Mouse (Mus musculus) hindbrain, embryonic 12.5 days (tissue): ENCODE measurements at regions not wholly inside any gene's neighbourhood (a gene's known extent, or its start where the extent isn't known, plus 50 kb on each side); places are given as distances from the start of the nearest gene placed in this dataset.

Experiments
- ATAC-seq: fragments of 200-750 bp; cut with Nextera tagmentation; 2 replicates; pipeline ENCODE4 v1.8.0; 2017; ENCODE audit warnings: moderate TSS enrichment; ENCODE audit not compliant: low FRiP score
- H3K27ac ChIP-seq: fragments of 300-500 bp; sonication (generic); 2 replicates; pipeline ENCODE4 v1.5.1; 2016; ENCODE audit warnings: mild to moderate bottlenecking
- H3K27me3 ChIP-seq: fragments of 300-500 bp; sonication (generic); 2 replicates; pipeline ENCODE4 v1.6.1; 2016; ENCODE audit warnings: mild to moderate bottlenecking
- H3K36me3 ChIP-seq: fragments of 300-500 bp; sonication (generic); 2 replicates; pipeline ENCODE4 v1.6.1; 2016; ENCODE audit warnings: mild to moderate bottlenecking
- H3K4me1 ChIP-seq: fragments of 300-500 bp; sonication (generic); 2 replicates; pipeline ENCODE4 v1.6.1; 2016
- H3K4me2 ChIP-seq: fragments of 300-500 bp; sonication (generic); replicated peaks from 2 replicates; pipeline ENCODE4 v1.6.1; 2016; ENCODE audit warnings: mild to moderate bottlenecking
- H3K4me3 ChIP-seq: fragments of 300-500 bp; sonication (generic); 2 replicates; pipeline ENCODE4 v1.5.1; 2016; ENCODE audit warnings: mild to moderate bottlenecking
- H3K9ac ChIP-seq: fragments of 300-500 bp; sonication (generic); 2 replicates; pipeline ENCODE4 v1.6.1; 2016; ENCODE audit warnings: mild to moderate bottlenecking, moderate library complexity
- H3K9me3 ChIP-seq: fragments of 300-500 bp; sonication (generic); replicated peaks from 2 replicates; pipeline ENCODE4 v1.6.1; 2016; ENCODE audit warnings: mild to moderate bottlenecking
- WGBS: fragments of 180-500 bp; shearing (Covaris S2); methylation state at CpG from one replicate; pipeline ENCODE4 v1.1.7; 2016; 5-methylcytosine and 5-hydroxymethylcytosine counted together

GRCm38 (mm10) chr14:72371702-72372277 lies 119.8 kb downstream of the Gm9195 start:
- Histone ChIP-seq H3K9me3 (no peaks in the 10 kb centered on the region), H3K4me3 (no peak overlapping the region), H3K4me2 (peak overlapping the region; percentile 14; the same call in 1 of the 2 replicates), H3K4me1 (0 out of 2 replicates have a peak, but pooled peaks cover 2% of the 10 kb centered on the region), H3K27ac (no peak overlapping the region), H3K27me3 (0 out of 2 replicates have a peak, but pooled peaks cover 2% of the 10 kb centered on the region), H3K36me3 (no peaks in the 10 kb centered on the region), H3K9ac (no peak overlapping the region)
- peak; percentile 58; the same call in 1 of the 2 replicates for ATAC-seq
- WGBS: 9% methylated on average over 10 of the region's 10 CpGs

GRCm38 (mm10) chr14:72360829-72361520 lies 130.7 kb downstream of the Gm9195 start:
- Histone ChIP-seq H3K9ac (no peak overlapping the region), H3K9me3 (no peaks in the 10 kb centered on the region), H3K4me2 (no peak overlapping the region), H3K27ac (no peak overlapping the region), H3K36me3 (no peaks in the 10 kb centered on the region), H3K4me1 (no peaks in the 10 kb centered on the region), H3K4me3 (no peak overlapping the region), H3K27me3 (no peaks in the 10 kb centered on the region)
- no peak for ATAC-seq
- 77% methylated on average over 4 of the region's 4 CpGs for whole genome bisulfite sequencing

GRCm38 (mm10) chr14:72360181-72360580 lies 131.5 kb downstream of the Gm9195 start:
- Histone ChIP-seq H3K9ac (no peak overlapping the region), H3K4me1 (no peaks in the 10 kb centered on the region), H3K9me3 (no peaks in the 10 kb centered on the region), H3K36me3 (no peaks in the 10 kb centered on the region), H3K4me3 (no peak overlapping the region), H3K27ac (no peak overlapping the region), H3K4me2 (no peak overlapping the region), H3K27me3 (no peaks in the 10 kb centered on the region)
- WGBS: 87% methylated on average over 7 of the region's 7 CpGs
- no peak for ATAC-seq

- no peak overlapping the region for H3K9ac ChIP-seq
- H3K36me3 ChIP-seq: no peaks in the 10 kb centered on the region
- H3K27ac ChIP-seq: no peak overlapping the region
- no peak overlapping the region for H3K4me3 ChIP-seq
- H3K9me3 ChIP-seq: no peaks in the 10 kb centered on the region
- H3K27me3 ChIP-seq: no peaks in the 10 kb centered on the region
- WGBS: 89% methylated on average over 3 of the region's 3 CpGs
- ATAC-seq: no peak
- H3K4me1 ChIP-seq: no peaks in the 10 kb centered on the region
- no peak overlapping the region for H3K4me2 ChIP-seq
These were observed 133.7 kb downstream of the Gm9195 start for GRCm38 (mm10) chr14:72357915-72358314.

GRCm38 (mm10) chr14:72342181-72342580 lies 149.5 kb downstream of the Gm9195 start:
- no peaks in the 10 kb centered on the region for H3K9me3 ChIP-seq
- no peak overlapping the region for H3K9ac ChIP-seq
- 0 out of 2 replicates have a peak, but pooled peaks cover 2% of the 10 kb centered on the region for H3K4me1 ChIP-seq
- no peak overlapping the region for H3K4me2 ChIP-seq
- H3K4me3 ChIP-seq: no peak overlapping the region
- ATAC-seq: no peak
- H3K27me3 ChIP-seq: no peaks in the 10 kb centered on the region
- WGBS: 65% methylated on average over 5 of the region's 5 CpGs
- H3K36me3 ChIP-seq: no peaks in the 10 kb centered on the region
- no peak overlapping the region for H3K27ac ChIP-seq

GRCm38 (mm10) chr14:72341590-72342154 lies 150.0 kb downstream of the Gm9195 start:
- no peak for ATAC-seq
- Histone ChIP-seq H3K4me3 (no peak overlapping the region), H3K27me3 (no peaks in the 10 kb centered on the region), H3K9me3 (no peaks in the 10 kb centered on the region), H3K27ac (no peak overlapping the region), H3K4me2 (no peak overlapping the region), H3K9ac (no peak overlapping the region), H3K36me3 (no peaks in the 10 kb centered on the region), H3K4me1 (0 out of 2 replicates have a peak, but pooled peaks cover 2% of the 10 kb centered on the region)
- WGBS: 65% methylated on average over 14 of the region's 14 CpGs

GRCm38 (mm10) chr14:72338046-72338445 lies 153.6 kb downstream of the Gm9195 start:
- Histone ChIP-seq H3K9ac (no peak overlapping the region), H3K4me2 (no peak overlapping the region), H3K27me3 (no peaks in the 10 kb centered on the region), H3K9me3 (no peaks in the 10 kb centered on the region), H3K4me1 (0 out of 2 replicates have a peak, but pooled peaks cover 2% of the 10 kb centered on the region), H3K4me3 (no peak overlapping the region), H3K27ac (no peak overlapping the region), H3K36me3 (no peaks in the 10 kb centered on the region)
- WGBS: 86% methylated on average over 1 of the region's 1 CpGs
- ATAC-seq: no peak

GRCm38 (mm10) chr14:72303856-72304255 lies 187.8 kb downstream of the Gm9195 start:
- H3K27me3 ChIP-seq: no peaks in the 10 kb centered on the region
- H3K4me1 ChIP-seq: no peaks in the 10 kb centered on the region
- H3K9me3 ChIP-seq: no peaks in the 10 kb centered on the region
- H3K4me3 ChIP-seq: no peak overlapping the region
- H3K9ac ChIP-seq: no peak overlapping the region
- H3K27ac ChIP-seq: no peak overlapping the region
- no peak overlapping the region for H3K4me2 ChIP-seq
- no peaks in the 10 kb centered on the region for H3K36me3 ChIP-seq
- no peak for ATAC-seq

GRCm38 (mm10) chr14:72300026-72300425 lies 191.6 kb downstream of the Gm9195 start:
- H3K4me2 ChIP-seq: no peak overlapping the region
- no peak overlapping the region for H3K9ac ChIP-seq
- H3K4me1 ChIP-seq: no peaks in the 10 kb centered on the region
- H3K36me3 ChIP-seq: no peaks in the 10 kb centered on the region
- no peaks in the 10 kb centered on the region for H3K27me3 ChIP-seq
- no peak for ATAC-seq
- no peak overlapping the region for H3K4me3 ChIP-seq
- 77% methylated on average over 1 of the region's 1 CpGs for WGBS
- H3K9me3 ChIP-seq: no peaks in the 10 kb centered on the region
- H3K27ac ChIP-seq: no peak overlapping the region

GRCm38 (mm10) chr14:72294631-72295030 lies 197.0 kb downstream of the Gm9195 start:
- H3K4me3 ChIP-seq: no peak overlapping the region
- H3K9me3 ChIP-seq: no peaks in the 10 kb centered on the region
- no peak overlapping the region for H3K9ac ChIP-seq
- H3K27ac ChIP-seq: no peak overlapping the region
- no peaks in the 10 kb centered on the region for H3K36me3 ChIP-seq
- no peaks in the 10 kb centered on the region for H3K27me3 ChIP-seq
- H3K4me2 ChIP-seq: no peak overlapping the region
- peaks cover 2% of the 10 kb centered on the region; the same call in 1 of the 2 replicates for H3K4me1 ChIP-seq
- WGBS: 28% methylated on average over 6 of the region's 6 CpGs
- ATAC-seq: no peak

- Histone ChIP-seq H3K36me3 (no peaks in the 10 kb centered on the region), H3K4me3 (no peak overlapping the region), H3K4me1 (peaks cover 2% of the 10 kb centered on the region; the same call in 1 of the 2 replicates), H3K4me2 (no peak overlapping the region), H3K9ac (no peak overlapping the region), H3K9me3 (no peaks in the 10 kb centered on the region), H3K27ac (no peak overlapping the region), H3K27me3 (no peaks in the 10 kb centered on the region)
- no peak; the same call in 1 of the 2 replicates for ATAC-seq
- 61% methylated on average over 9 of the region's 9 CpGs for WGBS
These were observed 197.8 kb downstream of the Gm9195 start for GRCm38 (mm10) chr14:72293677-72294387.

GRCm38 (mm10) chr14:72292656-72293299 lies 198.9 kb downstream of the Gm9195 start:
- no peaks in the 10 kb centered on the region for H3K36me3 ChIP-seq
- no peak overlapping the region for H3K4me2 ChIP-seq
- H3K9me3 ChIP-seq: no peaks in the 10 kb centered on the region
- 72% methylated on average over 7 of the region's 7 CpGs for WGBS
- no peak overlapping the region for H3K27ac ChIP-seq
- H3K4me1 ChIP-seq: peaks cover 2% of the 10 kb centered on the region; the same call in 1 of the 2 replicates
- H3K27me3 ChIP-seq: no peaks in the 10 kb centered on the region
- H3K9ac ChIP-seq: no peak overlapping the region
- no peak for ATAC-seq
- H3K4me3 ChIP-seq: no peak overlapping the region
